Mouse (Mus musculus): ENCODE results near the gene Acox2. TPM values are rescaled to one million over a fixed set of nuclear protein-coding genes. Genes with fewer than 3 reads are reported as not detected.

Gene Acox2
- polyA plus RNA-seq, 1 experiment from 2014 or later: 0.88 TPM

Other genes starting within 250 kb of the Acox2 start
- gene Rpp14, start 179.0 kb downstream of the Acox2 start, polyA plus RNA-seq (2015; fragmentation: Nextera tagmentation; extraction: Ambion mirVana): 52.1 and 53.7 TPM in 2 replicates
- 35.2 and 36.3 TPM in 2 replicates for gene Pxk, start 161.1 kb downstream of the Acox2 start, polyA plus RNA-seq (2015; fragmentation: Nextera tagmentation; extraction: Ambion mirVana)
- 197 and 198 TPM in 2 replicates for gene Pdhb, start 86.3 kb downstream of the Acox2 start, polyA plus RNA-seq (2015; fragmentation: Nextera tagmentation; extraction: Ambion mirVana)
- 11.2 and 12.4 TPM in 2 replicates for gene Kctd6, start 45.2 kb downstream of the Acox2 start, polyA plus RNA-seq (2015; fragmentation: Nextera tagmentation; extraction: Ambion mirVana)
- gene Fam107a, start 58.7 kb upstream of the Acox2 start, polyA plus RNA-seq (2015; fragmentation: Nextera tagmentation; extraction: Ambion mirVana): 0.43 and 0.44 TPM in 2 replicates
- gene Oit1, start 119.4 kb upstream of the Acox2 start, polyA plus RNA-seq (2015; fragmentation: Nextera tagmentation; extraction: Ambion mirVana): 8.5 and 15.2 TPM in 2 replicates

Data from intestine, embryonic 15.5 days (tissue).